Mouse (Mus musculus) adrenal gland, adult (tissue): ENCODE measurements around the gene Csde1.

Experiments
- DNase-seq, 2 experiments: peaks; one replicate each; pipeline ENCODE4 v3.0.0; 2022 to 2023; ENCODE audit warnings: low spot score in 1 of 2; ENCODE audit not compliant: inconsistent age in 2 of 2

The Csde1 gene

GRCm38 (mm10) chr3:103020249-103020942 lies at the start of gene Csde1:
TSS of gene Csde1 (plus strand) at chr3:103020426.
- DNase-seq: peak; percentile 99

- no peak for DNase-seq
These were observed 49.7 kb upstream of the Csde1 start for GRCm38 (mm10) chr3:102970508-102970907.

GRCm38 (mm10) chr3:102976906-102977305 lies 43.3 kb upstream of the Csde1 start:
- no peak for DNase-seq

- DNase-seq: no peak
These were observed 40.5 kb upstream of the Csde1 start for GRCm38 (mm10) chr3:102979550-102980348.

GRCm38 (mm10) chr3:102980349-102980736 lies 39.9 kb upstream of the Csde1 start:
- no peak for DNase-seq

GRCm38 (mm10) chr3:102991041-102991440 lies 29.2 kb upstream of the Csde1 start:
- no peak for DNase-seq

GRCm38 (mm10) chr3:102992936-102993335 lies 27.3 kb upstream of the Csde1 start:
- no peak for DNase-seq

- DNase-seq: no peak
These were observed 25.0 kb upstream of the Csde1 start for GRCm38 (mm10) chr3:102995233-102995604.

GRCm38 (mm10) chr3:102995605-102996321 lies 24.5 kb upstream of the Csde1 start, which contains the start of gene Sike1:
TSS of gene Sike1 (plus strand) at chr3:102995708.
- peak; percentile 96 to 99 for DNase-seq

GRCm38 (mm10) chr3:102997036-102997435 lies 23.2 kb upstream of the Csde1 start:
- no peak for DNase-seq

- DNase-seq: no peak
These were observed 22.6 kb upstream of the Csde1 start for GRCm38 (mm10) chr3:102997591-102997990.

- no peak for DNase-seq
These were observed 18.6 kb upstream of the Csde1 start for GRCm38 (mm10) chr3:103001595-103001994.

- DNase-seq: no peak
These were observed 2.9 kb upstream of the Csde1 start for GRCm38 (mm10) chr3:103017350-103017749.

- DNase-seq: peak in 1 of 2 experiments; percentile 56
These were observed 764 bp upstream of the Csde1 start for GRCm38 (mm10) chr3:103019462-103019861.

GRCm38 (mm10) chr3:103020943-103021638 lies 865 bp downstream of the Csde1 start:
- peak; percentile 94 to 97 for DNase-seq

GRCm38 (mm10) chr3:103026174-103026573 lies 5.9 kb downstream of the Csde1 start:
- no peak for DNase-seq

GRCm38 (mm10) chr3:103040285-103040684 lies 20.1 kb downstream of the Csde1 start:
- DNase-seq: no peak

GRCm38 (mm10) chr3:103040861-103041379 lies 20.7 kb downstream of the Csde1 start:
- no peak for DNase-seq

- DNase-seq: no peak
These were observed 35.9 kb downstream of the Csde1 start for GRCm38 (mm10) chr3:103056016-103056595.

- DNase-seq: no peak
These were observed 37.5 kb downstream of the Csde1 start for GRCm38 (mm10) chr3:103057752-103058151.
